Mouse (Mus musculus): Measurements from ENCODE around the gene Tns1. TPM values are rescaled to one million over a fixed set of nuclear protein-coding genes. Genes with fewer than 3 reads are reported as not detected.

The Tns1 gene
- polyA plus RNA-seq, 1 experiment: 111 TPM

DNA sequence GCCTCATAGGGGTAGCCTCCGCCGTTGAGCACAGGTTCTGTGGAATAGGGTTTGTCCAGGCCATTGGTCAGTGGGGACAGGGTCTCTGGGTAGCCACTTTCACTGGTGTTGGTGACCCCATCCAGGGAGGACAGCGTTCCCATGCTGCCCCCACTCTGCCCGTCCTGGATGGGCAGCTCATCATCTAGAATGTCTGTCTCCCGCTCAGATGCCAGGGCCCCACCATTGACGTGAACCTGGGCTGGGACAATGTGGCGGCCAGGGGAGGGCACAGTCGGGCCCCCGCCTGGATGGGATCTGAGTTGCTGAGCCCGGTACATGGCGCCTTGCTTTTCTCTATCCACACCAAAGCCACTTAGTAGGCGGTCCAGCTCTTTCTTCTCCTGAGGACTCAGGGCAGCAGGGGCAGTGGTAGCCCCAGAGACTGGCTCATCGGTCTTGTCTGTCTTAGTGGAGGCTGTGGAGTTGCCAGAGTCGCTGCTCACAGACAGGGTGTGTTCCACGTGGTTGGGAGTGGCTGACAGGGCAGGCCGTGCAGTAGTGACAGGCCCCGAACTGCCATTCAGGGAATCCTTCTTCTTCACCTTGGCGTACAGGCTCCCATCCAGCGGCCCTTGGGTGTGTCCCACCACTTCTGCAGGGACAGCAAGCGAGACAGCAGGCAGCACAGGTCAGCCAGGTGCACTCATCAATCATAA lies 170.8 kb downstream of the Tns1 start:
- Histone ChIP-seq H3K27me3 (ENCODE audit: control insufficient read depth, insufficient read depth, insufficient read length) (no peaks in the 10 kb centered on the region), H3K4me3 (no peak overlapping the region), H3K4me2 (ENCODE audit: low read depth) (peak overlapping the region; percentile 12), H3K79me2 (ENCODE audit: control insufficient read depth, insufficient read depth) (peaks cover 60% of the 10 kb centered on the region), H3ac (ENCODE audit: control insufficient read depth, insufficient read length) (no peak overlapping the region), H3K36me3 (ENCODE audit: control insufficient read depth, insufficient read depth) (peaks cover 19% of the 10 kb centered on the region)
- TF ChIP-seq E2F4 (IDR thresholded peaks at IDR 0.05; ENCODE audit: insufficient read depth): no peak
- peak; percentile 18 for TF ChIP-seq POLR2AphosphoS2 (IDR thresholded peaks at IDR 0.05; ENCODE audit: insufficient read length, low read depth)

DNA sequence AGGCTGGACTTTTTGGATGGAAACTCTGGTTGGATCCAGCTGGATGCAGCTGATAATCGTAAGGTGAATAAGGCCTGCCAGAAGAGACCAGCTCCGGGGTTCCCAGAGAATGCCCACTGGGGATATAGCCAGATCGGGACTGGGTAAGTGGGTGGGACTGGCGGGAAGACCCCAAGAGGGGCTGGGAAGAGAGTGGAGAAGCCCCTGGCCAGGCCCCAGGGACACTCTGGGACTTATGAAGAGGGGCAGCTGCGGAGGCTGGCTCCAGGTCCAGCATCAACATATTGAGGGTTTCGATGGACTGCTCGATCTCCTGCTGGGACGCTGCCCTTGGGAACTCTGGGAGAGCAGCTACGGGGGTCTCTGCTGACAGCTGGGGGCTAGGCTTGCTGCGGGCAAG lies 171.7 kb downstream of the Tns1 start:
- TF ChIP-seq TCF3 (IDR thresholded peaks at IDR 0.05; ENCODE audit: insufficient read length, low read depth): no peak
- TF ChIP-seq TCF12 (IDR thresholded peaks at IDR 0.05; ENCODE audit: insufficient read depth, poor library complexity, severe bottlenecking): no peak
- no peak for TF ChIP-seq USF1 (IDR thresholded peaks at IDR 0.05; ENCODE audit: low read depth)
- TF ChIP-seq POLR2A (IDR thresholded peaks at IDR 0.05; ENCODE audit: insufficient read length, low read depth): no peak
- TF ChIP-seq REST (IDR thresholded peaks at IDR 0.05; ENCODE audit: insufficient read depth, insufficient read length): no peak
- no peak for TF ChIP-seq E2F4 (IDR thresholded peaks at IDR 0.05; ENCODE audit: insufficient read depth)
- TF ChIP-seq CEBPB (IDR thresholded peaks at IDR 0.05; ENCODE audit: insufficient read depth, poor library complexity, severe bottlenecking): no peak
- TF ChIP-seq MAX (IDR thresholded peaks at IDR 0.05; ENCODE audit: low read depth): no peak
- TF ChIP-seq MYOD1 (IDR thresholded peaks at IDR 0.05; ENCODE audit: control insufficient read depth in 1 of 3, insufficient read length in 2 of 3, low read depth in 2 of 3): no peak
- TF ChIP-seq MYOG (IDR thresholded peaks at IDR 0.05; ENCODE audit: control insufficient read depth in 1 of 3, insufficient read depth in 1 of 3, insufficient read length in 2 of 3, low read depth in 2 of 3): no peak
- TF ChIP-seq SRF (IDR thresholded peaks at IDR 0.05; ENCODE audit: control insufficient read depth, insufficient read length, low read depth): no peak
- no peak for TF ChIP-seq POLR2AphosphoS2 (IDR thresholded peaks at IDR 0.05; ENCODE audit: insufficient read length, low read depth)
- Histone ChIP-seq H3ac (ENCODE audit: control insufficient read depth, insufficient read length) (no peak overlapping the region), H3K4me2 (ENCODE audit: low read depth) (peak overlapping the region; percentile 65), H3K79me2 (ENCODE audit: control insufficient read depth, insufficient read depth) (peaks cover 51% of the 10 kb centered on the region), H3K27me3 (ENCODE audit: control insufficient read depth, insufficient read depth, insufficient read length) (no peaks in the 10 kb centered on the region), H3K36me3 (ENCODE audit: control insufficient read depth, insufficient read depth) (peaks cover 19% of the 10 kb centered on the region), H3K4me3 (no peak overlapping the region)

DNA sequence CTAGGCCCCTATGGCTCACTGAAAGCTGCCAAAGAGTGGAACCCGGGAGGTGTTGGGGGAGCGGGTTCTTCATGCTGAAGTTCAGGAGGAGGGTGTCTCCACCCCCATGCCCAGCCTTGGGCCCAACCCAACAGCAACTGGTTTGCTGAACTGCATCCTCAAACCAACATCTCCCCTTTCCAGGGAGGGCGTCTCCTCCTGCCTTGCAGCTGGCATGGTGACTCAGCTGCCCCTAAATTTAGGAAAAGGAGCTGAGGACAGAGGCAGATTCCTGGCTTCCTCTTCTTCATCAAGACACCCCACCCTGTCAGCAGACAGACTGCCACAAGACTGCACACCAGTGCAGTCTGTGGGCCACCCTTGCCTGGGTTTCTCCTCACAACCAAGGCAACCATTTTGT lies 173.1 kb downstream of the Tns1 start:
- H3K4me2 ChIP-seq (ENCODE audit: low read depth): peak overlapping the region; percentile 77
- H3K27me3 ChIP-seq (ENCODE audit: control insufficient read depth, insufficient read depth, insufficient read length): no peaks in the 10 kb centered on the region
- H3K4me3 ChIP-seq: no peak overlapping the region
- H3K36me3 ChIP-seq (ENCODE audit: control insufficient read depth, insufficient read depth): peaks cover 22% of the 10 kb centered on the region
- no peak overlapping the region for H3ac ChIP-seq (ENCODE audit: control insufficient read depth, insufficient read length)
- no peak for TF ChIP-seq MAX (IDR thresholded peaks at IDR 0.05; ENCODE audit: low read depth)
- TF ChIP-seq MYOD1 (IDR thresholded peaks at IDR 0.05; ENCODE audit: control insufficient read depth in 1 of 3, insufficient read length in 2 of 3, low read depth in 2 of 3): peak; percentile 86 to 97 (median 93)
- TF ChIP-seq POLR2A (IDR thresholded peaks at IDR 0.05; ENCODE audit: insufficient read length, low read depth): peak; percentile 36
- TF ChIP-seq TCF3 (IDR thresholded peaks at IDR 0.05; ENCODE audit: insufficient read length, low read depth): peak; percentile 68
- TF ChIP-seq REST (IDR thresholded peaks at IDR 0.05; ENCODE audit: insufficient read depth, insufficient read length): no peak
- TF ChIP-seq SRF (IDR thresholded peaks at IDR 0.05; ENCODE audit: control insufficient read depth, insufficient read length, low read depth): no peak
- peak; percentile 62 for TF ChIP-seq POLR2AphosphoS2 (IDR thresholded peaks at IDR 0.05; ENCODE audit: insufficient read length, low read depth)
- peak; percentile 74 to 97 (median 96) for TF ChIP-seq MYOG (IDR thresholded peaks at IDR 0.05; ENCODE audit: control insufficient read depth in 1 of 3, insufficient read depth in 1 of 3, insufficient read length in 2 of 3, low read depth in 2 of 3)
- TF ChIP-seq E2F4 (IDR thresholded peaks at IDR 0.05; ENCODE audit: insufficient read depth): no peak
- peak; percentile 83 for TF ChIP-seq TCF12 (IDR thresholded peaks at IDR 0.05; ENCODE audit: insufficient read depth, poor library complexity, severe bottlenecking)
- TF ChIP-seq CEBPB (IDR thresholded peaks at IDR 0.05; ENCODE audit: insufficient read depth, poor library complexity, severe bottlenecking): no peak
- TF ChIP-seq USF1 (IDR thresholded peaks at IDR 0.05; ENCODE audit: low read depth): no peak
- H3K79me2 ChIP-seq (ENCODE audit: control insufficient read depth, insufficient read depth): peaks cover 37% of the 10 kb centered on the region

DNA sequence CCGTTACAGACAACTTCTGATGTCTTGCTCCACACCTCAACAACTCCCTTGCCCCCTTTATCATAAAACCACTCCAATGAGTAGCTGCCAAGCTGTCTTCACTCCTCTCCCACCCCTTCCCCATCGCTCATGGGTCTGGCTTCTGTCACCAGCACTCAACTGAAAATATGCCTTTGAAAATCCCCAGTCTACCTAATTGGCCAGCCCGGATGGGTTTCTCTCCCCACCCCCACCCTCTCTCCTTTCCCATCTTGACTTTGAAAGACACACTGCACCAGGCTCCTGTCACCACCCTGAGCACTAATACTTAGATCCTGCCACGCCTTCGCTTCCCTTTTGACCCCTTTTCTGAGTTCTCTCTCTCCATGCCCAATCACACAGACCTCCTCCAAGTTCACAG lies 175.5 kb downstream of the Tns1 start:
- H3K27me3 ChIP-seq (ENCODE audit: control insufficient read depth, insufficient read depth, insufficient read length): no peaks in the 10 kb centered on the region
- TF ChIP-seq POLR2AphosphoS2 (IDR thresholded peaks at IDR 0.05; ENCODE audit: insufficient read length, low read depth) (peak; percentile 30), REST (IDR thresholded peaks at IDR 0.05; ENCODE audit: insufficient read depth, insufficient read length) (no peak)
- H3ac ChIP-seq (ENCODE audit: control insufficient read depth, insufficient read length): no peak overlapping the region
- H3K4me3 ChIP-seq: no peak overlapping the region
- peaks cover 21% of the 10 kb centered on the region for H3K79me2 ChIP-seq (ENCODE audit: control insufficient read depth, insufficient read depth)
- no peak overlapping the region for H3K4me2 ChIP-seq (ENCODE audit: low read depth)
- peaks cover 25% of the 10 kb centered on the region for H3K36me3 ChIP-seq (ENCODE audit: control insufficient read depth, insufficient read depth)

DNA sequence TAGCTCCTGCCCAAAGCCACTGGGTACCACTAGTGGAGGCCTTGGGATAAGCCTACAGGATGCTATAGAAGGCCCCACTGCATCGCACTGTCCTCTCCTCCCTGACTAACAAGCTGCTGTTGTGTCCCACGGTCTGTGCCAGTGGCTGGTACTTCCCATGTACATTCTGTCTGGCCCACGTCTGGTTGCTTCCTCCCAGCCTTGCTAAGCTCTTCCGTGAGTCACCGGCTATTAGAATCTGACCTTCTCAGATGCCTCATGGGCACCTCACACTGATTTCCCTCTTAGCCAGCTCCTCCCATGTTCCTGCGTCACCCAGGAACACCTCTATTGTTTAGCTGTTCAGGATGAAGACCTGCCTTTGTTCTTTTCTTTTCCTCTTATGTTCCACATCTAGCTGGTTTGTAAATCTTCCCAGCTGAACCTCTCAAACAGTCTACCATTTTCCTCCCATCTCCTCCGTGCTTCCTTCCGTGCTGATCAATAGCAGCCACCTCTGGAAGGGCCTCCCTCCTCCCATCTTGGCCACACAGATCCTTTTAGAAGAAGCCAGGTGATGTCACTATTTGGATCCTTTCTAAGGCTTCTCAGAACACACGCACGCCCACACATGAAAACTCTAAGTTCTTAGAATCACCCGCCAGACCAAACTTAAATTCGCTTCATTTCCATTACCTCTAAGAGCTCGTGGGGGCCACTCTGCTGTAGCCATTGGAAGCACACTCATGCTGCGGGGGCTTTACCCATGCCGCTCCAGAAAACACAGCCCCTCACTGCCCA lies 176.5 kb downstream of the Tns1 start:
- no peak for TF ChIP-seq MYOG (IDR thresholded peaks at IDR 0.05; ENCODE audit: control insufficient read depth in 1 of 3, insufficient read depth in 1 of 3, insufficient read length in 2 of 3, low read depth in 2 of 3)
- TF ChIP-seq POLR2AphosphoS2 (IDR thresholded peaks at IDR 0.05; ENCODE audit: insufficient read length, low read depth): peak; percentile 68
- TF ChIP-seq REST (IDR thresholded peaks at IDR 0.05; ENCODE audit: insufficient read depth, insufficient read length): no peak
- TF ChIP-seq TCF12 (IDR thresholded peaks at IDR 0.05; ENCODE audit: insufficient read depth, poor library complexity, severe bottlenecking): no peak
- TF ChIP-seq POLR2A (IDR thresholded peaks at IDR 0.05; ENCODE audit: insufficient read length, low read depth): peak; percentile 47
- TF ChIP-seq MAX (IDR thresholded peaks at IDR 0.05; ENCODE audit: low read depth): no peak
- peaks cover 18% of the 10 kb centered on the region for H3K79me2 ChIP-seq (ENCODE audit: control insufficient read depth, insufficient read depth)
- no peak overlapping the region for H3K4me3 ChIP-seq
- peaks cover 25% of the 10 kb centered on the region for H3K36me3 ChIP-seq (ENCODE audit: control insufficient read depth, insufficient read depth)
- no peaks in the 10 kb centered on the region for H3K27me3 ChIP-seq (ENCODE audit: control insufficient read depth, insufficient read depth, insufficient read length)
- peak overlapping the region; percentile 28 for H3K4me2 ChIP-seq (ENCODE audit: low read depth)
- H3ac ChIP-seq (ENCODE audit: control insufficient read depth, insufficient read length): no peak overlapping the region
